Mouse (Mus musculus): ENCODE data around the gene Pknox1. TPM values are rescaled to one million over a fixed set of nuclear protein-coding genes. Genes with fewer than 3 reads are reported as not detected.
A peak's percentile ranks its signal among the peaks of the same experiment; 100 is the strongest.
"Not testable (repeated sequence)": the region's sequence is repeated elsewhere in the genome, so short reads cannot be mapped to it uniquely, and the experiment has no call there.

Gene Pknox1
- polyA plus RNA-seq, 1 experiment from 2014 or later: 32.2 TPM

GRCm38 (mm10) chr17:31609173-31609572 lies 44.6 kb downstream of the Pknox1 start:
- H3K27me3 ChIP-seq (replicated peaks; ENCODE audit: control insufficient read depth, insufficient read depth, low read length); ATAC-seq; H3K36me3 ChIP-seq (ENCODE audit: control insufficient read depth, insufficient read depth); H3K9me3 ChIP-seq (ENCODE audit: control insufficient read depth, low read length); H3K9ac ChIP-seq (replicated peaks; ENCODE audit: low read depth, low read length); H3K4me3 ChIP-seq (replicated peaks; ENCODE audit: low read length); H3K4me2 ChIP-seq (ENCODE audit: low read length); H3K4me1 ChIP-seq (replicated peaks; ENCODE audit: control insufficient read depth, insufficient read depth, low read length); H3K27ac ChIP-seq (ENCODE audit: low read length): not testable (repeated sequence)
- WGBS: 99% methylated on average over 3 of the region's 3 CpGs

GRCm38 (mm10) chr17:31609895-31610294 lies 45.4 kb downstream of the Pknox1 start:
- Histone ChIP-seq H3K4me2 (ENCODE audit: low read length) (no peak overlapping the region), H3K27ac (ENCODE audit: low read length) (no peak overlapping the region), H3K27me3 (replicated peaks; ENCODE audit: control insufficient read depth, insufficient read depth, low read length) (no peaks in the 10 kb centered on the region), H3K9me3 (ENCODE audit: control insufficient read depth, low read length) (no peaks in the 10 kb centered on the region), H3K4me1 (replicated peaks; ENCODE audit: control insufficient read depth, insufficient read depth, low read length) (no peaks in the 10 kb centered on the region), H3K36me3 (ENCODE audit: control insufficient read depth, insufficient read depth) (no peaks in the 10 kb centered on the region; the same call in 1 of the 2 replicates), H3K4me3 (replicated peaks; ENCODE audit: low read length) (no peak overlapping the region), H3K9ac (replicated peaks; ENCODE audit: low read depth, low read length) (no peak overlapping the region)
- 94% methylated on average over 3 of the region's 3 CpGs for WGBS
- ATAC-seq: no peak

GRCm38 (mm10) chr17:31613086-31613755 lies 48.7 kb downstream of the Pknox1 start:
- H3K9ac ChIP-seq (replicated peaks; ENCODE audit: low read depth, low read length): no peak overlapping the region
- no peaks in the 10 kb centered on the region for H3K27me3 ChIP-seq (replicated peaks; ENCODE audit: control insufficient read depth, insufficient read depth, low read length)
- WGBS: 83% methylated on average over 4 of the region's 4 CpGs
- H3K4me1 ChIP-seq (replicated peaks; ENCODE audit: control insufficient read depth, insufficient read depth, low read length): no peaks in the 10 kb centered on the region
- H3K9me3 ChIP-seq (ENCODE audit: control insufficient read depth, low read length): no peaks in the 10 kb centered on the region
- no peak overlapping the region for H3K27ac ChIP-seq (ENCODE audit: low read length)
- H3K36me3 ChIP-seq (ENCODE audit: control insufficient read depth, insufficient read depth): no peaks in the 10 kb centered on the region
- no peak overlapping the region for H3K4me2 ChIP-seq (ENCODE audit: low read length)
- H3K4me3 ChIP-seq (replicated peaks; ENCODE audit: low read length): no peak overlapping the region
- no peak for ATAC-seq

- no peaks in the 10 kb centered on the region for H3K36me3 ChIP-seq (ENCODE audit: control insufficient read depth, insufficient read depth)
- 96% methylated on average over 4 of the region's 4 CpGs for WGBS
- H3K4me1 ChIP-seq (replicated peaks; ENCODE audit: control insufficient read depth, insufficient read depth, low read length): no peaks in the 10 kb centered on the region
- H3K27ac ChIP-seq (ENCODE audit: low read length): no peak overlapping the region
- no peaks in the 10 kb centered on the region for H3K9me3 ChIP-seq (ENCODE audit: control insufficient read depth, low read length)
- H3K9ac ChIP-seq (replicated peaks; ENCODE audit: low read depth, low read length): no peak overlapping the region
- no peaks in the 10 kb centered on the region for H3K27me3 ChIP-seq (replicated peaks; ENCODE audit: control insufficient read depth, insufficient read depth, low read length)
- no peak overlapping the region for H3K4me3 ChIP-seq (replicated peaks; ENCODE audit: low read length)
- ATAC-seq: no peak
- H3K4me2 ChIP-seq (ENCODE audit: low read length): no peak overlapping the region
These were observed 58.6 kb downstream of the Pknox1 start for GRCm38 (mm10) chr17:31623101-31623500.

GRCm38 (mm10) chr17:31627961-31628360 lies 63.4 kb downstream of the Pknox1 start:
- 93% methylated on average over 2 of the region's 2 CpGs for WGBS
- H3K4me2 ChIP-seq (ENCODE audit: low read length): no peak overlapping the region
- H3K27ac ChIP-seq (ENCODE audit: low read length): no peak overlapping the region
- no peak for ATAC-seq
- H3K4me3 ChIP-seq (replicated peaks; ENCODE audit: low read length): no peak overlapping the region
- no peak overlapping the region for H3K9ac ChIP-seq (replicated peaks; ENCODE audit: low read depth, low read length)
- no peaks in the 10 kb centered on the region for H3K9me3 ChIP-seq (ENCODE audit: control insufficient read depth, low read length)
- H3K4me1 ChIP-seq (replicated peaks; ENCODE audit: control insufficient read depth, insufficient read depth, low read length): no peaks in the 10 kb centered on the region
- H3K36me3 ChIP-seq (ENCODE audit: control insufficient read depth, insufficient read depth): no peaks in the 10 kb centered on the region
- H3K27me3 ChIP-seq (replicated peaks; ENCODE audit: control insufficient read depth, insufficient read depth, low read length): no peaks in the 10 kb centered on the region

- Histone ChIP-seq H3K36me3 (ENCODE audit: control insufficient read depth, insufficient read depth) (no peaks in the 10 kb centered on the region), H3K27ac (ENCODE audit: low read length) (no peak overlapping the region), H3K4me3 (replicated peaks; ENCODE audit: low read length) (no peak overlapping the region), H3K27me3 (replicated peaks; ENCODE audit: control insufficient read depth, insufficient read depth, low read length) (peaks cover 4% of the 10 kb centered on the region; the same call in 1 of the 2 replicates), H3K4me1 (replicated peaks; ENCODE audit: control insufficient read depth, insufficient read depth, low read length) (peaks cover 2% of the 10 kb centered on the region), H3K4me2 (ENCODE audit: low read length) (no peak overlapping the region), H3K9ac (replicated peaks; ENCODE audit: low read depth, low read length) (no peak overlapping the region), H3K9me3 (ENCODE audit: control insufficient read depth, low read length) (no peaks in the 10 kb centered on the region)
- no peak for ATAC-seq
- WGBS: 84% methylated on average over 10 of the region's 10 CpGs
These were observed 66.7 kb downstream of the Pknox1 start for GRCm38 (mm10) chr17:31631081-31631800.

GRCm38 (mm10) chr17:31633007-31633406 lies 68.5 kb downstream of the Pknox1 start:
- H3K36me3 ChIP-seq (ENCODE audit: control insufficient read depth, insufficient read depth): no peaks in the 10 kb centered on the region
- H3K9ac ChIP-seq (replicated peaks; ENCODE audit: low read depth, low read length): no peak overlapping the region
- no peak overlapping the region for H3K4me2 ChIP-seq (ENCODE audit: low read length)
- WGBS: 69% methylated on average over 6 of the region's 6 CpGs
- no peaks in the 10 kb centered on the region for H3K9me3 ChIP-seq (ENCODE audit: control insufficient read depth, low read length)
- ATAC-seq: no peak
- peaks cover 4% of the 10 kb centered on the region; the same call in 1 of the 2 replicates for H3K27me3 ChIP-seq (replicated peaks; ENCODE audit: control insufficient read depth, insufficient read depth, low read length)
- H3K4me3 ChIP-seq (replicated peaks; ENCODE audit: low read length): no peak overlapping the region
- H3K4me1 ChIP-seq (replicated peaks; ENCODE audit: control insufficient read depth, insufficient read depth, low read length): peaks cover 19% of the 10 kb centered on the region
- H3K27ac ChIP-seq (ENCODE audit: low read length): no peak overlapping the region

- 69% methylated on average over 5 of the region's 5 CpGs for WGBS
- H3K4me1 ChIP-seq (replicated peaks; ENCODE audit: control insufficient read depth, insufficient read depth, low read length): peaks cover 24% of the 10 kb centered on the region
- H3K9me3 ChIP-seq (ENCODE audit: control insufficient read depth, low read length): no peaks in the 10 kb centered on the region
- no peak overlapping the region for H3K4me2 ChIP-seq (ENCODE audit: low read length)
- no peak overlapping the region for H3K27ac ChIP-seq (ENCODE audit: low read length)
- H3K9ac ChIP-seq (replicated peaks; ENCODE audit: low read depth, low read length): no peak overlapping the region
- H3K27me3 ChIP-seq (replicated peaks; ENCODE audit: control insufficient read depth, insufficient read depth, low read length): peaks cover 4% of the 10 kb centered on the region; the same call in 1 of the 2 replicates
- no peaks in the 10 kb centered on the region for H3K36me3 ChIP-seq (ENCODE audit: control insufficient read depth, insufficient read depth)
- ATAC-seq: no peak
- H3K4me3 ChIP-seq (replicated peaks; ENCODE audit: low read length): no peak overlapping the region
These were observed 70.4 kb downstream of the Pknox1 start for GRCm38 (mm10) chr17:31634896-31635295.

GRCm38 (mm10) chr17:31635781-31636180 lies 71.2 kb downstream of the Pknox1 start:
- H3K27ac ChIP-seq (ENCODE audit: low read length): no peak overlapping the region
- peaks cover 24% of the 10 kb centered on the region for H3K4me1 ChIP-seq (replicated peaks; ENCODE audit: control insufficient read depth, insufficient read depth, low read length)
- WGBS: 64% methylated on average over 11 of the region's 11 CpGs
- H3K36me3 ChIP-seq (ENCODE audit: control insufficient read depth, insufficient read depth): no peaks in the 10 kb centered on the region
- H3K9me3 ChIP-seq (ENCODE audit: control insufficient read depth, low read length): no peaks in the 10 kb centered on the region
- H3K4me3 ChIP-seq (replicated peaks; ENCODE audit: low read length): no peak overlapping the region
- H3K27me3 ChIP-seq (replicated peaks; ENCODE audit: control insufficient read depth, insufficient read depth, low read length): peaks cover 4% of the 10 kb centered on the region; the same call in 1 of the 2 replicates
- no peak for ATAC-seq
- H3K4me2 ChIP-seq (ENCODE audit: low read length): peak overlapping the region; percentile 93
- H3K9ac ChIP-seq (replicated peaks; ENCODE audit: low read depth, low read length): no peak overlapping the region
